Mouse (Mus musculus) frontal cortex, adult 2 months (tissue): Measurements from ENCODE around the gene Dph2. TPM values are rescaled to one million over a fixed set of nuclear protein-coding genes. Genes with fewer than 3 reads are reported as not detected.

ENCODE experiments used
- DNase-seq, 2 experiments: peaks; one replicate each; pipeline ENCODE4 v3.0.0; 2022; ENCODE audit warnings: low spot score in 1 of 2; ENCODE audit errors: extremely low spot score in 1 of 2
- polyA plus RNA-seq: library from polyadenylated mRNA; depleted of rRNA; stranded (reverse); fragments of >200 nt; gene quantifications from 2 replicates; pipeline ENCODE4 v1.2.3, GENCODE M21; 2012; rRNA removed

The Dph2 gene
- polyA plus RNA-seq, 1 experiment, result 12.8 TPM

DNA sequence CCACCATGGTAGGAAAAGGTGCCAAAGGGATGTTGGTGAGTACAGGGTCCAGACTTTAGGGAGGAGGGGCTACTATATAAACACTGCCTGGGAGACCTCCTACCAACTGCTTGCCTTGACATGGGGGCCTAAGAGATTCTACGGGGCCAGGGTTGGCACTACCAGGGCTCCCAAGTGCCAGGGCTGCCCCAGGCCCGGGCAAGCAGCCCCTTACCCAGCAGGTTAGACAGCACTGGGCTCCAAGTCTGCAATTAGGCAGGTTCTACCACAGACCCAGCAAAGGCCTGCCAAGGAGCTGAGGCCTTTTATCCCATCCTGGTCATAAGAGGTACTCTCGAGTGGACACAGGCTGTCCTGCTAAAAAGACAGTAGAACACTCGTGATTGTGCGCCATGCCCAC is 48.7 kb downstream of the Dph2 start:
- no peak for DNase-seq

DNA sequence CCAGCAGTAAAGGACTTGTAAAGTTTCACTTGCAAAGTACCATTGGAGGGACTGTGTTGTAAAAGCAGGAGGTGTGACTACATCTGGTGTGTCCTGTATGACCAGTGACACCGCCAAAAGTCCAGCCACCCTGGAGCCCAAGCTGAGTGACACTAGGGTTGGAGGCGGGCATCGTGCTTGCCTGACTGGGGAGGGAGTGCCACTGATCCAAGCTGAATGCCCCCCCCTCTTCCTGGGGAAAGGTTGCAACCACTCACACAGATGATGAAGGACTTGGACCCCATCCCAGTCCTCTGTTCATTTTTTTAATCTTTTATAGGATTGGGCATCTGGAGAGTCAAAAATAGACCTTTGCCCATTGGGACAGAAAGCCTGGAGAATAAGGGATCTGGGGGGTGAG is 50.3 kb downstream of the Dph2 start:
- no peak for DNase-seq

DNA sequence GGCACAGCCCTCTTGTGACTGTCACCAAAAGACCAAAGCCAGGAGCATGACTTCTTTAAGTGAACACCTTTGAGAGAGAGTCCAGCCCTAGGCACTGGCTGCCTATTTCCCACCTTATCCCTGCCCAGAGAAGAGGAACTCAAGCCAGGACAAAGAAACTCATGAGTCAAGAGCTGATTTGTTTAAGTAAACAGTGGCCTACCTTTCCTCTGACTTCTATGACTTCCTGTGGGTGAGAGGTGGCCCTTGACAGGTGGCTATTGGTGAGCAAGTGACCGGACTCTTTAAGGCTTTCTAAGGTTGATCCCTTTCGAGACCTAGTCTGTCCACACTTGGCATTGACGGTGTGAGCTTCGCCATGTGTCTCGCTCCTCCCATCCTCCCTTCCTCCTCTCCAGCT is 51.0 kb downstream of the Dph2 start:
- DNase-seq, result no peak

DNA sequence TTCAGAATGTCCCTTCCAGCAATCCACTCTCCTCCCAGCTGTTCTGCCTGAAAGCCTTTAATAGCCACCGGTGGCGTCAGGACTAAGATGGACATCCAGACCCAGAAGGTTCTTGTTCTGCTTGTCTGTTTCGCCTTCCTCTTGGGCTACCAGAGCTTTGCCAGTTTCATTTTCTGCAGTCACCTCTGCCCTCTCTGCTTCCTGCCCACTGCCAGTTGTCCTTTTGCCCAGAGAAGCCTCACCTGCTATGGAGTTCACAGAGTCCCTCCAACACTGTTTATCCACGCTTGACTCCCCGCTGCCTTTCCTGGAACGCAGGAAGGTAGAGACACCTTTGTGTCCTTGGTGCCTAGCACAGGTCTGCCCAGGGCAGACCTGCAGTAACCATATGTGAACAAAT is 52.5 kb downstream of the Dph2 start:
- DNase-seq, result no peak

Other genes with a start within 250 kb of the Dph2 start
- 45.9 and 47.8 TPM in 2 replicates for gene Dmap1, start 209.8 kb downstream of the Dph2 start, polyA plus RNA-seq
- not detected in 2 replicates for gene Gm12845, start 167.6 kb downstream of the Dph2 start, polyA plus RNA-seq
- 0.04 TPM in 2 replicates for gene Klf17, start 126.4 kb downstream of the Dph2 start, polyA plus RNA-seq
- gene Slc6a9, start 57.5 kb downstream of the Dph2 start, polyA plus RNA-seq, result 79.0 and 93.0 TPM in 2 replicates
- gene Ccdc24, start 19.5 kb downstream of the Dph2 start, polyA plus RNA-seq, result 2.1 and 2.9 TPM in 2 replicates
- 106 and 118 TPM in 2 replicates for gene B4galt2, start 8.5 kb downstream of the Dph2 start, polyA plus RNA-seq
- gene Atp6v0b, start 4.7 kb downstream of the Dph2 start, polyA plus RNA-seq, result 722 and 766 TPM in 2 replicates
- 202 and 211 TPM in 2 replicates for gene Ipo13, start 23.0 kb upstream of the Dph2 start, polyA plus RNA-seq
- gene Artn, start 37.7 kb upstream of the Dph2 start, polyA plus RNA-seq, result 4.3 TPM in 2 replicates
- 50.9 and 53.0 TPM in 2 replicates for gene St3gal3, start 242.9 kb upstream of the Dph2 start, polyA plus RNA-seq